Mouse (Mus musculus): ENCODE data around the gene Klhl22.

DNA sequence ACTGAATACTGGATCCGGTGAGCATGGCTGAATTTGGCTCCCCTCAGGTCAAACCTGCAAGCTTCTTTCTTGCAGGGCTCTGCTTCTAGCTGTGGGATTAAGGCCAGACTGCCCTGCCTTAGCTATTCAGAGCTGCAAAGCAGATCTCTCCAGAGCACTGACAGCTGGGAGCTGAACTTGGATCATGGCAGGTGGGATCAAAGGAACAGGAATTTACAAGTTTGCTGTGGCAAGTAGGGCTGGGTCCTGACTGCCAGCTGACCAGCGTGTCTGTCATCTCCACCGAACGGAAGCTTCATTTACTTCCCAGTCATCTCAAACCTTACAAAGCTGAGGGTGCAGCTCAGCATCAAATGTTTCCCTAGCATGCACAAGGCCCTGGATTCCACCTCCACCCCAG is 18.8 kb downstream of the Klhl22 start:
- no peak for TF ChIP-seq CTCF (IDR thresholded peaks at IDR 0.05; ENCODE audit: low read depth, low read length)
- no peak for TF ChIP-seq POLR2A (IDR thresholded peaks at IDR 0.05; ENCODE audit: borderline replicate concordance, low read depth, low read length)

Data from bone marrow macrophage, adult 2 months (primary cell).